Mouse (Mus musculus) gastrocnemius, postnatal 10 days (tissue): ENCODE data around the gene Zfr. TPM values are rescaled to one million over a fixed set of nuclear protein-coding genes. Genes with fewer than 3 reads are reported as not detected.
"Not testable (repeated sequence)": the region's sequence is repeated elsewhere in the genome, so short reads cannot be mapped to it uniquely, and the experiment has no call there.

Experiments
- DNase-seq: peaks from one replicate; pipeline ENCODE4 v3.0.0; 2021; ENCODE audit warnings: mixed read lengths
- total RNA-seq, 2 experiments: library from RNA; stranded (reverse); gene quantifications; 2 replicates each; pipeline ENCODE4 v1.2.3; 2021

The Zfr gene
- total RNA-seq, 2 experiments from 2014 or later = 72.3 to 89.0 TPM

DNA sequence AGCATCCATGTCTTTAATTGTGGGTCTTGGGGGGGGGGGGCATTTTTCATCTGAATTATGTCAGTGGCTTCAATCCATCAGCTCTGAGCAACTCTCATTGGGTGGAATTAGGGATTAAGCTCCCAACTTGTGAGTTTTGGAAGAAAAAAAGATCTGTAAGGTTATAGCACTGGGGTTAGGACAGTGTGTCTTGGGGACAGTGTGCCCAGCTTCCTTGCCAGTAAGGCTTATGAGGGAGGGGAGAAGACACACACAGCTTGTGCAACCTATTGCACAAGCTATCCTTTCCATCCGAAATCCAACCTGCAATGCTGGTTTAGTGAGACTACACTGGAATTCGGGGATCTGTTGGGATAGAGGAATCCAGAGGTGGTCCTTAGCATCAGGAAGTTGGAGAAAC is 12.8 kb upstream of the Zfr start:
- DNase-seq = no peak

GRCm38 (mm10) chr15:12106430-12106829 is 11.2 kb upstream of the Zfr start:
- DNase-seq = no peak

DNA sequence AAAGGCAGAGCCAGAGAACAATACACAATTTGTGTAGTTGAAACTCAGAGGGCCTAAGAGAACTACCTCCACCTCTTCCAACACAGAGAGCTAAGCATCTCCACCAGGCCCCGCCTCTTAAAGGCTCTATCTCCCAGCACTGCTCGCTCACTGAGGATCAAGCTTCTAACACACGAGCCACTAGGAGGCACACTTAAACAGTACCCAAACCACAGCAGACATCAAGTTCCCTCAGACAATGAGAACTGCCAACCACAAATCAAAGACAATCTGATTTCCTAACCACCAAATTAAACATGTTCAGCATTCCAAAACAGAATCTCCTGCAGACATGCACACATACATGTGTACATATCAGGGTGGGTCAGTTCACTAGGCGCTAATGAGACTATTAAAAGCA is 9.4 kb upstream of the Zfr start:
- DNase-seq = no peak

DNA sequence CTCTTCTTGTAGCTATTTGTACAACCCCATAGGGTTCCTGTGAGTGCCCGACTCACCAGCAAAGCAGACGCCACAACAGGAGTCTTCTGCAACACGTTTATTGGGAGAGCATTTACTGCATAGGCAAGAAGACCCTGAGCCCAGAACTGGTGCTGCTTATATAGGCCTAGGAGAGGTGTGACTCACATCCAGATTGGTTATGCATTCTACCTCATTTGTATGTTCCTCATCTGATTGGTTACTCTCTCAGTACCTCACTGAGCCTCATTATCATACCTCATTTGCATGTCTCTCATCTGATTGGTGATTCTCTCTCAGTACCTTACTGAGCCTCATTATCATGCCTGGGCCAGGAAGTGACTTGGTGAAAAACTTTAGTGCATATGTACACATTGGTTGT is 8.7 kb upstream of the Zfr start:
- DNase-seq = not testable (repeated sequence)

DNA sequence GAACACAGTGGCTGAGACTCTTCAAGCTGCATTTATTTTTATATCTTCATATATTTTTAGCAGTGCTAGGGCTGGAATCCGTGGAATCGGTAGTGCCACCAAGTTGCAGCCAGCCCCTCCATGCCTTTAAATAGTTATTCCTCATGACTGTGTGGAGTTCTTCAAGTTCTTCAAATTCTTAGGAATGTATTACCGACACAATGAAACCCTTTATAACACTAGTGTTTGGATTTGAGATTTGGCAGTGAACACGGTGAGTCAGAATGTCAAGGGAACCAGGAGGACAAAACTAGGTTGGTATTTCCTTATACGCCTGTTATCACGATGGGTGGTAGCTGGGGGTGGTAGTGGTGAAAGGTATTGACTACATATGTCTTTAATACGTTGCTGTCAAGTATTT is 6.4 kb upstream of the Zfr start:
- DNase-seq = no peak

DNA sequence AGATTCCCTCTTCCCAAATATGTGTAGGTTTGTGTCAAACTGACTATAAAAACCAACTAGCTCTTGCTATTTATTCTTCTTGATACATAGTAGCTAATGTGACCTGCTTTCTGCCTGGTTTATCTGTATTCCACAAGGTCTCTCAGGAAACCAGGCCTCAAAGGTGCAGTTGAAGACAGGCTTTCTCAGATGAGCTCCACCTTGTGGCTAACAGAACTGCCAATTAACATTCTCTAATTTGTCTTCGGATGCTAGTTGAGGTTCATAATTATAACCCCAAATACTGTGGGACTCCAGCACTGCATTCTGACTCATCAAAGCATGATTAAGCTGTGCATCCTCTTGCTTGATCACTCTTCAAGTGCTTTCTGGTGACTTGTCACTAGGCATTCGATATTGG is 4.2 kb upstream of the Zfr start:
- no peak for DNase-seq

DNA sequence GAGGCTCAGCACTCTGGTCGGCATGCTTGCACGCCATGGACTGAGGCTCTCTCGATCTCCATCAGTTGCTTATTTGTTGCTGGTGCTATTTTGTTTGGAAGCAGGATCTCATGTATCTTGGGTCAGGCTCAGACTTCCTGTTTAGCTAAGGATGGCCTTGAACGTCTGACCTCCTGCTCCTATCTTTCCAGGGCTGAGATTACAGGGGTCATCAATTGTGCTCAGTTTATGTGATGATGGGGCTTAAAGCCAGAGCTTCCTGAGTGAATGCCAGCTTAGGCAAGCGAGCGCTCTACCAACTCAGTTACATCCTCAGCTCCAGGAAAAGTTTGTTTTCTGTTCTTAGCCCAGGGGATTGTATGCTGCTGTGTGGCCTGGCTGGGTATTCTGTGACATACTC is 3.1 kb upstream of the Zfr start:
- DNase-seq = no peak

DNA sequence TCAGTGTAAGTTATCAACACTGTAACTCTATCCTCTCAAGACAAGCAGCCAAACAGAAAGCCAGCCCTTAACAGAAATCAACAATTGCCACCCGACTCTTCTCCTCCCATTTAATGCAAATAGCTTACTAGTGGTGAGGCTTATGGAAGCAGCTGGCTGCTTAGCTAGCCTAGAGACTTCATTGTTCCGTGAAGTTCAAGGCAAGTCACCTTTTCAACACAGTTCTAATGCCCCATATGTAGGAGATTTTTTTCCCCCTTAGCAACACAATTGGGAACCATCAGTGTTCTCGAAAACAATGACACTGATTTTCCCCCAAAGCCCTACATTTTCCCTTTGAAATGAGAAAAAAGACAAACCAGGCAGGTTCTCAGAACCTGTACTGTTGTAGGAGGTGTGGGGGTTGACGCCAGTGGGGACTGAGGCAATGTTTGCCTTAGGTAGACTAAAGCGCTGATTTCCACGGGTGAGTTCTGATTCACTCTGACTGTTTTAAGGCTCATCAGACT is 1.9 kb upstream of the Zfr start:
- DNase-seq = no peak

DNA sequence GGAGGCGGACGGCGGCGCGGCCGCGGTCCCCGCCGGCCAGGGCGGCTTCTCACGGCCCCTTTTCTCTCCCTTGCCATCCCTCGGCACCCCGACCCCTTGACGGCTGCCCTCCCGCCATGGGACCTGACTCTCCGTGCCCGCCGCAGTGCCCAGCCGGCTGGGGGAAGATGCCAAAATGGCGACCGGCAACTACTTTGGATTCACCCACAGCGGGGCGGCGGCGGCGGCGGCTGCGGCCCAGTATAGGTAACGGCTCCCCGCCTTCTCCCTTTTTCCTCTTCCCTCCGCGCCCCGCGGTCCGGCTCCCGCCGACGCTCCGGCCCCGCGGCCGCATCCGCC is 431 bp downstream of the Zfr start:
- DNase-seq = peak; percentile 66

DNA sequence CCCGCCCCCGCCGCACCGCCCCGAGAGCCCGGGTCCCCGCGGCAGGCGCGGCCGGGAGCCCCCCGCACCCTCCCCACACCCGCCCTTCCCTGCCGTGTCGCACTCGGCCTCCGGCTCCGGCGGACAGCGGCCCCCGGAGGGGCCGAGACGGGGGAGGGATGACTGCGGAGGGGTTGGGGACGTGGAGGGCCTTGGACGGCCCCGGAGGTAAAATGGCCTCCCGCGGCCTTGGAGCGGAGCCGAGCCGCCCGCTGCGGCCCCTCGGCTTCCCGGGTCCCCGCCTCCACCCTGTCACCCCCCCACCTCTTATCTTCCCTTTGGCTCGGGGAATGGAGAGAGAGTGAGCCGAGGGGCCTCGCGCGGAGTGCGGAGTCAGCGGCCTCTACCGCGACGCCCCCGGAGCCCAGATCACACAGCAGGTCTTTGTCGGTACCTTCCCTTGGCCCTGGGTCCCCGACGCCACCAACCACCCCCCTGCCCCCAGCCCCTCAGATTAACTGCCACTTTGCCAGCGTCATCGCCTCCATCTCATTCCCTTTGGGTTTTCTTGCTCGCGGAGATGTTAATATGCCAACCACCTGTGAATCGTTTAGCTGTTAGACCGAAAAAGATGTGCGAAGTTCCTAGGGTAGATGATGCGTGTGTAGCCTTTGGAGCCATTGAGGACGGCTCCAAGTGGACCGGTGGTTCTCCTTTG is 949 bp downstream of the Zfr start:
- DNase-seq = peak; percentile 60

DNA sequence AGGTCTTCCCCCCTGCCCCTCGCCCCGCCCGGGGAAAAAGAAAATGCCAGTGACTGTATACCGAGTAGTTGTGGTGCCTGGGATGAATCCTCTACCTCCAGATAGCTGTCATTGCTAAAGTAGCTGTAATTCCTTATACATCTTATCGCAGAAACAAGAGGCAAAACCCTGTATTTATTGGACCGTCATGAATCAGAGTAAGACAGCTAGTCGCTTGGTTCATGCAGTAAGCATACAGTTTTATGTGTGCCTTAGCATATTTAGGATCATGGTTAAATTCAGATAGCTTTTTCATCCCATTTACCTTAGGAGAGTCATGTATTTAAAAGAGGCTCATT is 1.5 kb downstream of the Zfr start:
- no peak for DNase-seq

DNA sequence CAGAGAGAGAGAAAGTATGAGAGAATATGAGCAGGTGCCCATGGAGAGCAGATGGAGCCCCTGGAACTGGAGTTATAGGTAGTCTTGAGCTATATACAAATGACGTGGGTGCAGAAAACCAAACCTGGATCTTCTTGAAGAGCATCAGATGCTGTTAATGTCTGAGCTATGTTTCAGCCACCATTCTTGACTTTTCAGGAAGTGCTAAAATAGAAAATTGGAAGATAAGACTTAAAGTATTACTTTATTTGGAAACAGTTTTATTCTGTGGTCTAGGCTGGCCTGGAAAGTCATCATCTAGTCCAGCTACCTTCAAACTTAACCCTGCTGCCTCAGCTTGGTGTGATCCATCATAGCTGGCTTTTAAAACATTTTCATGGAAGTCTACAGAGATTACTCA is 7.3 kb downstream of the Zfr start:
- DNase-seq = no peak

GRCm38 (mm10) chr15:12130871-12131270 is 13.2 kb downstream of the Zfr start:
- DNase-seq = not testable (repeated sequence)

GRCm38 (mm10) chr15:12134546-12134945 is 16.9 kb downstream of the Zfr start:
- no peak for DNase-seq

DNA sequence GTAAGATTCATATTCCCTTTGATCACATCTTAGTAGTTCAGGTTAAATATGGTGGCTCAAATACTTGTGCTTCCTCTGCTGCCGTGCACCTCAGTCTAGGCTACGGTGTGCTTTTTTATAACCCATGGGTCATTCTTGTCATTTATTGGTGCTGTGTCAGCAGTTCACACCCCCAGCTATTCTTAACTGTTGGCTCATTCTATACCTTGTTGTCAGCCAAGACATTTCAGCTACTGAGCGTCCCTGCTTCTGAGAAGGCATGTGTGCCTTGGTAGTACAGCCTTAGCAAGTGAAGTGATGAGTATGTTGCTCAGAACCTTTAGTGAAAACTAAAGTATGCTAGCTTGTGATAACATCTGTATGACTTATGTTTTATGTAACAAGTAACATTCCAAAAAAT is 17.7 kb downstream of the Zfr start:
- DNase-seq = no peak

- DNase-seq = peak; percentile 43
Measured at GRCm38 (mm10) chr15:12136371-12136770, 18.7 kb downstream of the Zfr start.

DNA sequence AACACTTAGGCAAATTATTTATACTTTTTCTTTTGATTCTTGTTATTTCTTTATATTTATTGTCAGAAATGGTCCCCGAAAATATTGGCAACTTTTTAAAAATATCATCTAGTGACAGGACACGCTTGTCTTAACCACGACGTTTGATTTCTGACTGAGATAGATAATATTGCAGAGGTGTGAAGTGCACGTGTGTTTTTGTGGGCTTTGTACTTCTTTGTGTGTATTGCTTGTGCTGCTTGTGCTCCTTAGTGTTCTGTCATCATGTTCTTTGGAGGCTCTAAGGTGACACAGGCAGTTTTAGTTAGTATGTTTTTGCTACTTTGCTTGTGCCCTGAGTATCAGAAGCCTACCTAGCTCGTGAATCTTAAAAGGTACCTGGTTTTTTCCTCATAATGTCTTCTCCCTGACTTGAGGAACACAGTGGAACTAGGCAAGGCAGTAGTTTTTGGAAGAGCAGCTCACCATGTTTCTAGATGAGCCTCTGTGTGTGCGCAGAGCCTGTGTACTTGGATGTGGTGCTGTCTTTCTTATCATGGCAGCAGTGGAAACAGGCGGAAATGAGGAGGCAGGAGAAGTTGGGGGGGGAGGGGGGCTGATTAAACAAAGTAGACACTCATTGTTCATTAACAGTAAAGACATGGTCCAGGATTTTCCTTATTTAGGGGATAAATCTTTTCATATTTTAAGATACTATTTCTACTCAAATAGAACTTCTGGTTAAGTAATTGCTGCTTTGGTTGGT is 23.5 kb downstream of the Zfr start:
- DNase-seq = no peak

DNA sequence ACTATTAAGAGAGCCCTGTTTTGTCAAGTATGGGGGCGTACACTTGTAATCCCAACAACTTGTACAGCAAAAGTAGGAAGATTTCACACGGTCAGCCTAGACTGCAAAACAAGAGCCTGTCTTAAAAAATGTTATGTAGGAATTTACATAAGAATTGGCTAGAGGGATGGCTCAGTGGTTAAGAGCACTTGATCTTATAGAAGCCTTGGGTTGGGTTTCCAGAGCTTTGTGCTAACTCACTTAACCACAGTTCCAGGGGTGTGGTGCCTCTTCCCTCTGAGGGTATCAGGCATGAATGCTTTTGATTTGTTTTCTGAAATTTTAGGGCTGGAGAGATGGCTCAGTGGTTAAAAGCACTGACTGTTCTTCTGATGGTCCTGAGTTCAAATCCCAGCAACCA is 29.8 kb downstream of the Zfr start:
- no peak for DNase-seq

DNA sequence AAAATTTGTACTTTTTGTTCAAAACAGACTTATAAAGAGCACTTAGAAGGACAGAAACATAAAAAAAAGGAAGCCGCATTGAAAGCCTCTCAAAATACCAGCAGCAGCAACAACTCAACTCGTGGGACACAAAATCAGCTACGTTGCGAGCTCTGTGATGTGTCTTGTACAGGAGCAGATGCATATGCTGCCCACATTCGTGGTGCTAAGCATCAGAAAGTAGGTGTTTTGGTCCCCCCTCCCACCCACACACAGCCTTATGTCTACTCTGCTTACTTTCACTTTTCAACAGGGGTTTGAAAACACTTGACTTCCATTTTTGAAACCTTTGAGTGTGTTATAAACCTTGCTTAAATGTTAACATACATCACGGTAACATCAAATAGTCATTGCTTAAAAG is 31.9 kb downstream of the Zfr start:
- DNase-seq = no peak

- no peak for DNase-seq
Measured at GRCm38 (mm10) chr15:12153747-12154146, 36.1 kb downstream of the Zfr start.

GRCm38 (mm10) chr15:12178126-12178525 is 60.5 kb downstream of the Zfr start:
- DNase-seq = no peak

DNA sequence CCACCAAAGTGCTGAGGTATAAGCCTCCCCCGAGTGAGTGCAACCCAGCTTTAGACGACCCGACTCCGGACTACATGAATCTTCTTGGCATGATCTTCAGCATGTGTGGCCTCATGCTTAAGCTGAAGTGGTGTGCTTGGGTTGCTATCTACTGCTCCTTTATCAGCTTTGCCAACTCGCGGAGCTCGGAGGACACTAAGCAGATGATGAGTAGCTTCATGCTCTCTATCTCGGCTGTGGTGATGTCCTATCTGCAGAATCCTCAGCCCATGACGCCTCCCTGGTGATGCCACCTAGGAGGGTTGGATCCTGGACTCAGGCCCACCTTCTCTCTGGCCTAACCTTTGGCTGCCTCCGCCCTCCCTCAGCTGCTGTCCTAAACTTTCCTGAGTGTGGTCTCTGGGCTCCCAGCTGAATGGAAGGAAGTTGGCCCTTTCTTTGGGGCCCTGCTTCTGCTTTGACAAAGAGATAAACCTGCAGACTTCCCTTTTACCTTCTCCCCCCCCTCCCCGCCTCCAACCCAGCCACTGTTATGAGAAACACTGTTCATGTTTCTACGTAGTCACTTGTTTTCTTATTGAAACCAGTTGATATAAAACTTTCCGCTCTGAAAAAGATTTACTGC is 63.7 kb downstream of the Zfr start:
- DNase-seq = not testable (repeated sequence)
